Mouse (Mus musculus): ENCODE measurements around the gene Rps26. TPM values are rescaled to one million over a fixed set of nuclear protein-coding genes. Genes with fewer than 3 reads are reported as not detected.
"Not testable (repeated sequence)": the region's sequence is repeated elsewhere in the genome, so short reads cannot be mapped to it uniquely, and the experiment has no call there.

The Rps26 gene
- polyA plus RNA-seq, 1 experiment from 2014 or later, result 949 TPM

DNA sequence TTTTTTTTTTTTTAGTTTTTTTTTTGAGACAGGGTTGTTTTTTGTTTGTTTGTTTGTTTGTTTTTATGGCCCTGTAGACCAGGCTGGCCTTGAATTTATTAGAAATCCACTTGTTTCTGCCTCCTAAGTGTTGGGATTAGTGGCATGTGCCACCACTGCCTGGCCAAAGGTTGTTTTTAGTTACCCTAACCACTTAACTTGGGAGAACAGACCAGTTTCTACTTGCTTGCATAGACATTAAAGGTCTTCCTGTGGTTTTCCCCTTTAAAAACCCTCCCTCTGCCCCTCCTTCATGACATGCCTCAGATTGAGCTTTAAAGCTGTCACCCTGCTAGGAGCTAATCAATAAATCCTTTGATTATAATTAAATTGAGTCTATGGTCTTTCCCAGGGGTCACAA, 6.3 kb downstream of the Rps26 start:
- no peak for ATAC-seq (ENCODE audit: insufficient number of reproducible peaks, insufficient read depth, low FRiP score, low TSS enrichment, low read depth)
- Histone ChIP-seq H3K4me3 (no peak overlapping the region), H3K9me3 (no peaks in the 10 kb centered on the region), H3K27ac (no peak overlapping the region), H3K27me3 (no peaks in the 10 kb centered on the region), H3K9ac (no peak overlapping the region), H3K4me1 (peaks cover 3% of the 10 kb centered on the region), H3K36me3 (peaks cover 26% of the 10 kb centered on the region), H3K4me2 (no peak overlapping the region)

DNA sequence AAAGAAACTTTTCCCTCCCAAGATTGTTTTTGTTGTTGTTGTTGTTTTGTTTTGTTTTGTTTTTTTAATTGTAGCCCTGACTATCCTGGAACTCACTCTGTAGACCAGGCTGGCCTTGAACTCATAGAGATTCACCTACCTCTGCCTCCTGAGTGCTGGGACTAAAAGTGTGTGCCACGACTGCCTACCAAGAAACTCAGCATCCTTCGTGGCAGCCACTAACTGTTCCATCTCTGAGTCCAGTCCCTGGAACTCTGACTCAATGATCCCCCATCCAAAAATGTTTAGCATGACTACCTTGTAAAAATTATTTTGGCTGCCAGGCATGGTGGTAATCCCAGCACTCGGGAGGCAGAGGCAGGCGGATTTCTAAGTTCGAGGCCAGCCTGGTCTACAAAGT, 7.4 kb downstream of the Rps26 start:
- peaks cover 15% of the 10 kb centered on the region for H3K36me3 ChIP-seq
- not testable (repeated sequence) for H3K9ac ChIP-seq; H3K4me2 ChIP-seq; ATAC-seq (ENCODE audit: insufficient number of reproducible peaks, insufficient read depth, low FRiP score, low TSS enrichment, low read depth); H3K9me3 ChIP-seq; H3K4me3 ChIP-seq; H3K27ac ChIP-seq; H3K4me1 ChIP-seq; H3K27me3 ChIP-seq
- 88% methylated on average over 5 of the region's 5 CpGs for WGBS

DNA sequence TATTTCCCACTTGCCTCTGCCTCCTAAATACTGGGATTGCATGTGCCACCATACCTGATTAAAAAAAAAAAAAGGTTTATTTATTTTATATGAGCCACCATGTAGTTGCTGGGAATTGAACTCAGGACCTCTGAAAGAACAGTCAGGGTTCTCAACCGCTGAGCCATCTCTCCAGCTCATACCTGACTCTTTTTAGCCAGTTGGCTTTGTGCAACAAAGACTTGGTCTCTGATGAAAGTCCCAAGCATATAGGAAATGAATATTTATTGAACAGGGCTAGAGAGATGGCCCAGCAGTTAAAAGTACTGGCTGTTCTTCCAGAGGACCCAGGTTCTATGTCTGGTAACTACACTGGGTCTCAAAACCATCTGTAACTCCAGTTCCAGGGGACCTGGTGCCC, 8.0 kb downstream of the Rps26 start:
- Histone ChIP-seq H3K4me2 (no peak overlapping the region), H3K9me3 (no peaks in the 10 kb centered on the region), H3K27me3 (no peaks in the 10 kb centered on the region), H3K36me3 (peaks cover 10% of the 10 kb centered on the region), H3K9ac (no peak overlapping the region), H3K27ac (no peak overlapping the region), H3K4me1 (no peaks in the 10 kb centered on the region), H3K4me3 (no peak overlapping the region)
- no peak for ATAC-seq (ENCODE audit: insufficient number of reproducible peaks, insufficient read depth, low FRiP score, low TSS enrichment, low read depth)
- WGBS, result 90% methylated on average over 1 of the region's 1 CpGs

DNA sequence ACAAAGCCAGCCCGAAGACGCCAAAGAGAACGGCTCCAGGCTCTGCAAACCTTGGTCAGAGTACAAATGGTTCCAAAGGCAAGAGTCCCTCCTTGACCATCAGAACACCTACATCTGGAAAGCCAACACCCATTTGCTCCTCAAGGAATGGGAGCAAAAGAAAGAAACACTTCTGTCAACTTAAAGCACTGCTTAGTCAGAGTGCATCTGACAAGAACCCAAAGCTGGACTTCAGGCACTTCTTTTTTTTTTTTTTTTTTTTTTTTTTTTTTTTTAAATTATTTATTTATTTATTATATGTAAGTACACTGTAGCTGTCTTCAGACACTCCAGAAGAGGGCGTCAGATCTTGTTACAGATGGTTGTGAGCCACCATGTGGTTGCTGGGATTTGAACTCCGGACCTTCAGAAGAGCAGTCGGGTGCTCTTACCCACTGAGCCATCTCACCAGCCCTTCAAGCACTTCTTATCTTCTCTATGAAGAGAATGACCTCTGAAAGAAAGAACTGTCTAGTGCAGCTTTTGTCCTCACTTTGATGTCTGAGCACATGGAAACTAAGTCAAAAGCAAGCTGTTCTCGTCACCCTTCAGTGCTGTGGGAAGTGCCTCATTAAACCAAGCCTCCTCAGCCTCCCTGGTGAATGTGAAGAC, 10.6 kb downstream of the Rps26 start:
- not testable (repeated sequence) for H3K36me3 ChIP-seq; H3K9me3 ChIP-seq; H3K9ac ChIP-seq; H3K27me3 ChIP-seq; H3K4me2 ChIP-seq; H3K4me1 ChIP-seq; H3K27ac ChIP-seq; ATAC-seq (ENCODE audit: insufficient number of reproducible peaks, insufficient read depth, low FRiP score, low TSS enrichment, low read depth); H3K4me3 ChIP-seq
- WGBS, result 90% methylated on average over 6 of the region's 7 CpGs

DNA sequence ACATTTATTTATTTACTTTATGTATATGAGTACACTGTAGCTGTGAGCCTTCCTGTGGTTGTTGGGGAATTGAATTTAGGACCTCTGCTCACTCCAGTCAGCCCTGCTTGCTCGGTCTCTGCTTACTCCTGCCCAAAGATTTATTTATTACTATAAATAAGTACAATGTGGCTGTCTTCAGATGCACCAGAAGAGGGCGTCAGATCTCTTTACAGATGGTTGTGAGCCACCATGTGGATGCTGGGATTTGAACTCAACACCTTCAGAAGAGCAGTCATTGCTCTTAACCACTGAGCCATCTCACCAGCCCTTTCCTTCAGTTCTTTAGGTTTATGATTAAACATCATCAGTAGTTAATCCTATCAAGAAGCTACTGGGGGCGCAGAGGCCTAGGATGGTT, 11.6 kb downstream of the Rps26 start:
- H3K9ac ChIP-seq, result no peak overlapping the region
- WGBS, result 61% methylated on average over 3 of the region's 3 CpGs
- no peaks in the 10 kb centered on the region for H3K27me3 ChIP-seq
- no peaks in the 10 kb centered on the region for H3K9me3 ChIP-seq
- no peak overlapping the region for H3K4me2 ChIP-seq
- no peaks in the 10 kb centered on the region for H3K4me1 ChIP-seq
- no peak for ATAC-seq (ENCODE audit: insufficient number of reproducible peaks, insufficient read depth, low FRiP score, low TSS enrichment, low read depth)
- H3K27ac ChIP-seq, result no peak overlapping the region
- H3K4me3 ChIP-seq, result no peak overlapping the region
- no peaks in the 10 kb centered on the region for H3K36me3 ChIP-seq

DNA sequence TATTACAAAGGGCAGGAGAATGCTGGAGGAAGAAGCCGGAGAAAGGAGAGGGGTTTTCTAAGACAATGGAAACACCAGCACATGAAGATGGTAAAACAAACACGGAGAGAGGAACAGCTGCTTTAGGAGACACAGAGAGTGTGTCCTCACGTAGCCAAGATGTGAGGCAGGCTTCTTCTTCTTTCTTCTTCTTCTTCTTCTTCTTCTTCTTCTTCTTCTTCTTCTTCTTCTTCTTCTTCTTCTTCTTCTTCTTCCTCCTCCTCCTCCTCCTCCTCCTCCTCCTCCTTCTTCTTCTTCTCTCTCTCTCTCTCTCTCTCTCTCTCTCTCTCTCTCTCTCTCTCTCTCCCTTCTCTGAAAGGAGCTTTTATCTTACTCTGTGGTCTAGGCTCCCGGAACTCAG, 12.7 kb downstream of the Rps26 start:
- H3K4me2 ChIP-seq; H3K4me3 ChIP-seq; H3K9me3 ChIP-seq; H3K9ac ChIP-seq; H3K27me3 ChIP-seq; ATAC-seq (ENCODE audit: insufficient number of reproducible peaks, insufficient read depth, low FRiP score, low TSS enrichment, low read depth); H3K4me1 ChIP-seq; H3K36me3 ChIP-seq; H3K27ac ChIP-seq: not testable (repeated sequence)
- 74% methylated on average over 4 of the region's 4 CpGs for WGBS

DNA sequence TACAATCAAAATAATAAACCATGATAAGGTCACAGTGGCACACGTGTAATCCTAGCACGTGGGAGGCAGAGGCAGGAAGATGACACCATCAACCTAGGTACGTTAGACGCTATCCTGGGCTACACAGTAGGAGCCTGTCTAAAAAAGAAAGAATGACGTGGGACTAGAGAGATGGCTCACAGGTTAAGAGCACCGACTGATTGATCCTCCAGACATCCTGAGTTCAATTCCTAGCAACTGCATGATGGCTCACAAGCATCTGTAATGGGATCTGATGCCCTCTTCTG, 13.4 kb downstream of the Rps26 start:
- ATAC-seq (ENCODE audit: insufficient number of reproducible peaks, insufficient read depth, low FRiP score, low TSS enrichment, low read depth), result no peak
- WGBS, result 39% methylated on average over 6 of the region's 6 CpGs

DNA sequence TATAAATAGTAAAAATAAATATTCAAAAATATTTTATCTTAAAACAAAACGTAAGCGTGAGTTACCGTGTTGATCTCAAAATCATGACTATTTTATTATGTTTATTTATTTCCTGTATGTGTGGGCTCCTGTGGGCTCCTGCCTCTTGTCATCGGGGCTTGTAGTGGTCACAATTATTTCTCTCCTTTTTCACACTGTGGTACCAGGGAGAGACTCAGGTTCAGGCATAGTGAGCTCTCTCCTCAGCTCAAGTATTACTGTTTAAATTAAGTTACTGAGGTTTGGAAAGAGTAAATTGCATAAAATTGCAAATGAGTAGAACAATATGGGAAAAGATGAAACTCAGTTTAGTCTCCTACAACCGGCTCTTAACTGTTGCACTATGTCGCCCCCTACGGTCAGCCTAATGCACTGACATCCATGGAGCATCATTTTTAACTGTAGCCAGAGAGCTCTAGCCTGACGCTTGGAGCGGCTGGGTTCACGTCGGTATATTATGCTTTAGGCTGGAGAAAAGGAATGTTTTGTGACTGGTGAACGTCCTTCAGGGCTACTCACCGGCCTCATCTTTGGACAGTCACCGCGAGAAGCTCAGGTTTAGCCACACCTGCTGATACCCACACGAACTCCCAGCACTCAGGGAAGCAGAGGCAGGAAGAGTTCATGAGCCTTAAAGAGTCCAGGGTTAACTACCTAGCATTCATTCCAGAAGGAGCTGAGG, 14.0 kb downstream of the Rps26 start:
- H3K4me1 ChIP-seq, result no peaks in the 10 kb centered on the region
- no peaks in the 10 kb centered on the region for H3K36me3 ChIP-seq
- H3K9me3 ChIP-seq, result no peaks in the 10 kb centered on the region
- 13% methylated on average over 16 of the region's 16 CpGs for WGBS
- no peak overlapping the region for H3K9ac ChIP-seq
- H3K4me2 ChIP-seq, result peak overlapping the region; percentile 33; the same call in 1 of the 2 replicates
- ATAC-seq (ENCODE audit: insufficient number of reproducible peaks, insufficient read depth, low FRiP score, low TSS enrichment, low read depth), result 0 out of 2 replicates have a peak, but pooled peaks have one; percentile 59
- no peaks in the 10 kb centered on the region for H3K27me3 ChIP-seq
- H3K27ac ChIP-seq, result no peak overlapping the region
- no peak overlapping the region for H3K4me3 ChIP-seq

More for the DNA sequence above, 13.4 kb downstream of the Rps26 start:
- 0 out of 2 replicates have a peak overlapping the region, but pooled peaks have one; percentile 33 for H3K4me2 ChIP-seq
- no peaks in the 10 kb centered on the region for H3K27me3 ChIP-seq
- no peaks in the 10 kb centered on the region for H3K9me3 ChIP-seq
- H3K27ac ChIP-seq, result no peak overlapping the region
- no peaks in the 10 kb centered on the region for H3K4me1 ChIP-seq
- no peak overlapping the region for H3K4me3 ChIP-seq
- no peak overlapping the region for H3K9ac ChIP-seq
- H3K36me3 ChIP-seq, result no peaks in the 10 kb centered on the region

DNA sequence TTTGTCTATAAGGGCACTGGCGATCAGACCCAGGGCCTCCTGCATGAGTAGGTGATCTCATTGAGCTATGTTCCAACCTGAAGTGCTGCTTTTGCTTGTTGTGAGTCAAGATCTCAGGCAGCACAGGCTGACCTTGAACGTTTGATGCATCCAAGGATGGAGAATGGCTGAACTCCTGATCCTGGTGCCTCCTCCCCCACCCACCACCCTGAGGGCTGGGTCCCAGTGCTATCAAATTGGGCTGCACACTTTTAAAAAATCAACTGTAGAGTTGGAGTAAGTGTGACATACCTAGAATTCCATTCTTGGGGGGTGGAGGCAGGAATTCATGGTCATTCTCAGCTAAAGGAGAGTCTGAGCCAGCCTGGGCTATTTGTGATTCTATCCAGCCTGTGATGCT, 20.1 kb downstream of the Rps26 start:
- Histone ChIP-seq H3K4me1 (no peaks in the 10 kb centered on the region), H3K27me3 (no peaks in the 10 kb centered on the region), H3K27ac (no peak overlapping the region), H3K36me3 (no peaks in the 10 kb centered on the region), H3K9me3 (no peaks in the 10 kb centered on the region), H3K4me3 (no peak overlapping the region), H3K4me2 (no peak overlapping the region), H3K9ac (no peak overlapping the region)
- no peak for ATAC-seq (ENCODE audit: insufficient number of reproducible peaks, insufficient read depth, low FRiP score, low TSS enrichment, low read depth)
- 41% methylated on average over 2 of the region's 2 CpGs for WGBS

DNA sequence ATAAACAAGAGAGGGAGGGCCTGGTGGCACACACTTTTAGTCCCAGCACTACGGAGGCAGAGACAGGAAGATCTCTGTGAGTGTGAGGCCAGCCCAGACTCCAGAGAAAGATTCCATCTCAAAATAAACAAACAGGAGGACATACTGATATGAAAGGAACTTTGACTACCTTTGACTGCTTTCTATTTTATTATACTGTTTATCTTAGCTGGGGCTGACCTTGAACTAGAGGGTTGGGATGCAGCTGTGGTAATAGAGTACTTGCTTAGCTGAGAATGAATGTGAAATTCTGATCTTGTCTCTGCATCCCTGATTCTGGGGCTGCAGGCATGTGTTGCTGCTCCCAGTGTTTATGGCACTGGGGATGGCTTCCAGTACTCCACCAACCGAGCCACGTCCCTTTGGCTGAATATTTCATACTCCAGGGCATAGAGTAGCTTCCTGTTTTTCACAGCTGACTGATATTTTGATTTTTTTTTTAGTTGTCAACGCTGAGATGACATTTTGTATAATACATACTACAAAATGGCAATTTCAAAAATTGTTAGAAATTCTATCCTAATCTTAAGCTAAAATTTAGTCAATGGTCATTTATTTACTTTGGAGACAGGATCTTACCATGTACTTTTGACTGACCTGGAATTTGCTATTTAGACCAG, 23.9 kb downstream of the Rps26 start:
- H3K4me2 ChIP-seq, result no peak overlapping the region
- no peaks in the 10 kb centered on the region for H3K27me3 ChIP-seq
- no peaks in the 10 kb centered on the region for H3K36me3 ChIP-seq
- 84% methylated on average over 4 of the region's 4 CpGs for WGBS
- H3K27ac ChIP-seq, result no peak overlapping the region
- no peak overlapping the region for H3K4me3 ChIP-seq
- H3K4me1 ChIP-seq, result no peaks in the 10 kb centered on the region
- ATAC-seq (ENCODE audit: insufficient number of reproducible peaks, insufficient read depth, low FRiP score, low TSS enrichment, low read depth), result no peak
- H3K9ac ChIP-seq, result no peak overlapping the region
- no peaks in the 10 kb centered on the region for H3K9me3 ChIP-seq

DNA sequence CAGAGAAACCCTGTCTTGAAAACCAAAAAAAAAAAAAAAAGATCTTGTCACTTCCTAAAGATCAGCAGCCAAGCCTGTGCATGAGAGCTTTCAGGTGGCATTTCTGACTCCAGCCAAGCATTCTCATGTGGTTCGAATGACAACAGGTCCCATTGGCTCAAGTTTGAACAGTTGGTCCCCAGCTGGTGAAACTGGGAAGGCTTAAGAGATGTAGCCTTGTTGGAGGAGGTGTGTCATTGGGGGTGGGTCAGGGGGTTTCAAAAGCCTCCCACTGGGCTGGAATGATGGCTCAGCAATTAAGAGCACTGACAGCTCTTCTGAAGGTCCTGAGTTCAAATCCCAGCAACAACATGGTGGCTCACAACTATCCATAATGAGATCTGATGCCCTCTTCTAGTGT, 25.0 kb downstream of the Rps26 start:
- no peaks in the 10 kb centered on the region for H3K36me3 ChIP-seq
- H3K9ac ChIP-seq, result no peak overlapping the region
- ATAC-seq (ENCODE audit: insufficient number of reproducible peaks, insufficient read depth, low FRiP score, low TSS enrichment, low read depth), result no peak
- H3K4me2 ChIP-seq, result no peak overlapping the region
- no peaks in the 10 kb centered on the region for H3K9me3 ChIP-seq
- H3K27ac ChIP-seq, result no peak overlapping the region
- H3K27me3 ChIP-seq, result no peaks in the 10 kb centered on the region
- no peak overlapping the region for H3K4me3 ChIP-seq
- WGBS, result 81% methylated on average over 1 of the region's 1 CpGs
- no peaks in the 10 kb centered on the region for H3K4me1 ChIP-seq

DNA sequence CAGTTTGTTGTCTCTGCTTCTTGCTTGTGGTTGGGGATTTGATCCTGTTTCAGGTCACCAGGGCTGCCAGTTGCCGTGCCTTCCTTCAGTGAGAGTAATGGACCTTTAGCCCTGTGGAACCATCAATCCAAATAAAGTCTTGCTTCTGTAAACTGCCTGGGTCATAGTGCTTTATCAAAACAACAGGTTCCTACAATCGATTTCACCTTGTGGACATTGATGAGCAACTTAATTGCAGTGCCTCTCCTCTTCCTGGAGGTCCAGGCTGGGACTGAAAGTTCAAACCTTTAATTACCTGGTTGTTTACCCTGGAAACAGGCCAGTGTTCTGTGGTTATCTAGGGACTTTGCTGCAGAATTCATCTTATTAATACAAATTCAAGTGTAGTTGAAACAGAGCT, 28.1 kb downstream of the Rps26 start:
- Histone ChIP-seq H3K4me1 (no peaks in the 10 kb centered on the region), H3K4me2 (no peak overlapping the region), H3K4me3 (no peak overlapping the region), H3K9ac (no peak overlapping the region), H3K27ac (no peak overlapping the region), H3K36me3 (no peaks in the 10 kb centered on the region), H3K27me3 (no peaks in the 10 kb centered on the region), H3K9me3 (no peaks in the 10 kb centered on the region)
- no peak for ATAC-seq (ENCODE audit: insufficient number of reproducible peaks, insufficient read depth, low FRiP score, low TSS enrichment, low read depth)
- WGBS, result 58% methylated on average over 2 of the region's 2 CpGs
